Mouse (Mus musculus) neural tube, embryonic 11.5 days (tissue): ENCODE measurements at regions not wholly inside any gene's neighbourhood (a gene's known extent, or its start where the extent isn't known, plus 50 kb on each side); places are given as distances from the start of the nearest gene placed in this dataset.

ENCODE experiments used
- ATAC-seq: fragments of 200-750 bp; cut with Nextera tagmentation; 2 replicates; pipeline ENCODE4 v1.8.0; 2017; ENCODE audit warnings: moderate number of reproducible peaks, mild to moderate bottlenecking, moderate TSS enrichment, moderate library complexity; ENCODE audit not compliant: insufficient read depth, low FRiP score, low TSS enrichment
- DNase-seq: peaks from one replicate; pipeline ENCODE4 v3.0.0-alpha.2; 2015; ENCODE audit warnings: low spot score
- H3K27ac ChIP-seq: fragments of 300-500 bp; sonication (generic); 2 replicates; pipeline ENCODE4 v1.5.1; 2014; ENCODE audit warnings: low read depth, mild to moderate bottlenecking, low read length
- H3K27me3 ChIP-seq: fragments of 300-500 bp; sonication (generic); 2 replicates; pipeline ENCODE4 v1.6.1; 2014; ENCODE audit warnings: mild to moderate bottlenecking, low read length, mixed read lengths; ENCODE audit not compliant: control insufficient read depth, insufficient read depth
- H3K36me3 ChIP-seq: fragments of 300-500 bp; sonication (generic); 2 replicates; pipeline ENCODE4 v1.6.1; 2014; ENCODE audit warnings: mild to moderate bottlenecking, low read length, moderate library complexity, mixed read lengths; ENCODE audit not compliant: control insufficient read depth, insufficient read depth
- H3K4me1 ChIP-seq: fragments of 300-500 bp; sonication (generic); 2 replicates; pipeline ENCODE4 v1.6.1; 2014; ENCODE audit warnings: low read length, mixed read lengths; ENCODE audit not compliant: control insufficient read depth, insufficient read depth
- H3K4me2 ChIP-seq: fragments of 300-500 bp; sonication (generic); 2 replicates; pipeline ENCODE4 v1.6.1; 2014; ENCODE audit warnings: low read depth, mild to moderate bottlenecking, moderate library complexity
- H3K4me3 ChIP-seq: fragments of 300-500 bp; sonication (generic); 2 replicates; pipeline ENCODE4 v1.5.1; 2014; ENCODE audit warnings: low read depth, low read length
- H3K9ac ChIP-seq: fragments of 300-500 bp; sonication (generic); 2 replicates; pipeline ENCODE4 v1.6.1; 2014; ENCODE audit warnings: mild to moderate bottlenecking, low read length
- H3K9me3 ChIP-seq: fragments of 300-500 bp; sonication (generic); 2 replicates; pipeline ENCODE4 v1.6.1; 2016; ENCODE audit warnings: low read length; ENCODE audit not compliant: control insufficient read depth
- WGBS: fragments of 180-500 bp; shearing (Covaris S2); extraction: QIAGEN DNeasy Blood & Tissue Kit; methylation state at CpG from one replicate; pipeline ENCODE4 v1.1.7; 2014; 5-methylcytosine and 5-hydroxymethylcytosine counted together

DNA sequence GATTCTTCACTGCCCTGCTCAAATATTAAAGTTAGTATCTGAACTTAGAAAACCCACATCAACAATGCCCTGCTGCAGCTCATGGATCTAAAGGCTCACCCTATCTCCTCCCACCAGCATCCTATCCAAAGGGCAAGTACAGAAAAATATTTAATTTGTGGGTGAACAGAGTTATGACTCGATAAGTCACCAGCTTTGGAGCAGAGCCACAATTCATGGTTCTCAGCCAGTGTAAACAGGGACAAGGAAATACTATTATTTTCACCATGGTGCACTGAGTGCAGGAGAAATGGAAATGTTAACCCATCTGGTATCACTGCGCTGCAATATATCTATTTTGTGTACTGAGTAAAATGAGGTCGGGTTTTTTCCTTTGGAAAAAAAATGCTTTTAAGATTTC is 225.8 kb downstream of the Nfkbiz start:
- no peak overlapping the region for H3K27ac ChIP-seq
- no peak overlapping the region for H3K4me3 ChIP-seq
- no peak overlapping the region for H3K9ac ChIP-seq
- 90% methylated on average over 3 of the region's 3 CpGs for WGBS
- H3K27me3 ChIP-seq = no peaks in the 10 kb centered on the region
- DNase-seq (no peak), ATAC-seq (no peak)
- H3K4me2 ChIP-seq = no peak overlapping the region
- H3K9me3 ChIP-seq = no peaks in the 10 kb centered on the region
- H3K36me3 ChIP-seq = no peaks in the 10 kb centered on the region
- H3K4me1 ChIP-seq = no peaks in the 10 kb centered on the region

DNA sequence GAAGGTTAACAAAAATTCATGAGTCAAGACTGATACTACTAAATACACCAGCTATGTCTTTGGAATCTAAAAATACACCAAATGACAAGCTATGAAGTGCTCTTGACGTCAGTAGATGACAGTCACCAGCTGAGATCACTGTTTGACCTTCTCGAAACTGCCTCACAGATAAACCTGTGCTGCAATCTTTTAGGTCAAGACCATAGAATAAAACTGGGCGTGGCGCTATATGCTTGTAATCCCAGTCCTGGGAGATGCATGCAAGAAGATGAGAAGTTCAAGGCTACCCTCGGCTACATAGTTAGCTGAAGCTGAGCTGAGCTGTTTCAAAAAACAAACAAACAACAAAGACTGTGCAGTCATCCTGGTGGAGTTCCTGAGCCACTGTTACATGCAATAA is 226.7 kb downstream of the Nfkbiz start:
- H3K4me1 ChIP-seq = no peaks in the 10 kb centered on the region
- H3K4me3 ChIP-seq = no peak overlapping the region
- H3K9ac ChIP-seq = no peak overlapping the region
- no peaks in the 10 kb centered on the region for H3K27me3 ChIP-seq
- H3K9me3 ChIP-seq = no peaks in the 10 kb centered on the region
- DNase-seq = no peak
- ATAC-seq = no peak
- no peaks in the 10 kb centered on the region for H3K36me3 ChIP-seq
- WGBS = 89% methylated on average over 5 of the region's 5 CpGs
- no peak overlapping the region for H3K4me2 ChIP-seq
- no peak overlapping the region for H3K27ac ChIP-seq

DNA sequence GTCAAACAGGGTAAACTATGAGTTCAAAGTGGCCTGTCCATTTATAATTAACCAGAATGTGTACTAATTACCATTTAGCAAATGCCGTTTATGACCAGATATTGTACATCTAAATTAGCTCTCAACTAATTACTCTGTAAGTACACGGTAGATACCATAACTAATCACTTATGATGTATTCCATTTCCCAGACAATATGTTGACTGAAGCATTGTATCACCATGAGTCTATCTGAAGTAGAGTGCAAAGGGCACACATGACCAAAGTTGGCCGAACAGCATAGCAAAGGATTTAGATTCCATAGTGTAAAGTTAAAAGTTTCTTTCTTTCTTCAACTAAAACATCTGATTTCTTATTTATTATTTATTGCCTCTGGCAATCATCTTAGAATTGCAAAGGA is 227.5 kb downstream of the Nfkbiz start:
- no peak overlapping the region for H3K27ac ChIP-seq
- H3K27me3 ChIP-seq = no peaks in the 10 kb centered on the region
- no peak overlapping the region for H3K9ac ChIP-seq
- H3K4me1 ChIP-seq = no peaks in the 10 kb centered on the region
- no peak overlapping the region for H3K4me3 ChIP-seq
- ATAC-seq = no peak
- no peak overlapping the region for H3K4me2 ChIP-seq
- DNase-seq = no peak
- no peaks in the 10 kb centered on the region for H3K36me3 ChIP-seq
- WGBS = 84% methylated on average over 3 of the region's 3 CpGs
- no peaks in the 10 kb centered on the region for H3K9me3 ChIP-seq

DNA sequence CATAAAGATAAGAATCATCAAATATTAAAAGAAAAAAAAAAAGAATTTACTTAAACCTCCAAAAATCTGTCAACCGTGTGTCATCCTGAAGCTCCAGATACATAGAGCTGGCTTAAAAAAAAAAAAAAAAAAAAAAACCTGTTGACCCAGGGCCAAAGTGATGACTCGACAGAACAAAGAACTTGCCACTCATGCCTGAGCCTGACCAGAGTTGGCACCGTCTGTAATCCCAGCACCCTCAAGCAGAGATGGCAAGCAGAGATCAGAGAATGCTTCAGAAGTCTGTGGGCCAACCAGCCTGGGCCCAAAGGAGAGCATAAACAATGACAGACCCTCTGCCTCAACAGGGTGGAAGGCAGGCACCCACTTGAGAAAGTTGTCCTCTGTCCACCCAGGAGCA is 230.3 kb downstream of the Nfkbiz start:
- Histone ChIP-seq H3K27me3 (no peaks in the 10 kb centered on the region), H3K27ac (no peak overlapping the region), H3K4me1 (no peaks in the 10 kb centered on the region), H3K9me3 (no peaks in the 10 kb centered on the region), H3K4me2 (no peak overlapping the region), H3K36me3 (no peaks in the 10 kb centered on the region), H3K9ac (no peak overlapping the region), H3K4me3 (no peak overlapping the region)
- no peak for DNase-seq
- whole genome bisulfite sequencing = 88% methylated on average over 3 of the region's 3 CpGs
- no peak for ATAC-seq

DNA sequence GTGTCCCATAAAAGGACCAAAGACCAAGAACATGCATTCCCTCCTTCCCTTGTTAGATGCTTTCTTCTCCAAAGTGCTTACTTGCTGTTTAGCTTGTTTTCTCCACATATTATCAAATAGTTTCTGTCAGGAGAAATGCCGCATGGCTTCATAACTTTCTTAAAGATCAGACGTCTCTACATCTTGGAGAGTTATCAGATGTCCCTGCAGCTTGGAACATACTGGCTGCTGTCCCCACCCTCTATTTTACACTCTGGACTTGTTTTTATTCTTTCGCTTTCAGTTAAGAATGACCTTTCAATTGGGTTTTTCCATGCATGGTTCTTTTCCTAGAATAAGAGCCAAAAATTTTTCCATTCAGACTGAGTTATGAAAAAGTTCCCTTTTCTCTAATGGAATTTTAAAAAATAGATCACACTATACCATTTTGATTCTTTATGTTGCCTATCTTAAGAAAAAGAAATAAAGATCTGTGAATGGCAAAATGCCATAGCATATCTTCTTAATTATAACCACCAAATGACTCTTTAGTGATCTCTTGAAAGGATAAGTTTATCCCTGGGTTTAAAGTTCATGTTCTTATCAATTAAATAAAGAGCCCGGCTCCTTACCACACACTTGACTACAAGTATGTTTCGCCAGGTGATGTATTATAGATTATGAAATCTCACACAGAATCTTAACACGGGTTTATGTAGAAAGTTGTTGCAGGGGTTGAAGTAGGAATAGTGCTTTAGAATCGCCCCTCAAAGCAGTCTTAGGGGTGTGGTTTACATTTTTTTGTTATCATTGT is 232.1 kb downstream of the Nfkbiz start:
- no peak overlapping the region for H3K4me3 ChIP-seq
- H3K4me1 ChIP-seq = no peaks in the 10 kb centered on the region
- H3K27ac ChIP-seq = no peak overlapping the region
- ATAC-seq (no peak), DNase-seq (no peak)
- no peak overlapping the region for H3K9ac ChIP-seq
- 88% methylated on average over 7 of the region's 7 CpGs for WGBS
- no peaks in the 10 kb centered on the region for H3K9me3 ChIP-seq
- H3K4me2 ChIP-seq = no peak overlapping the region
- H3K27me3 ChIP-seq = no peaks in the 10 kb centered on the region
- no peaks in the 10 kb centered on the region for H3K36me3 ChIP-seq

DNA sequence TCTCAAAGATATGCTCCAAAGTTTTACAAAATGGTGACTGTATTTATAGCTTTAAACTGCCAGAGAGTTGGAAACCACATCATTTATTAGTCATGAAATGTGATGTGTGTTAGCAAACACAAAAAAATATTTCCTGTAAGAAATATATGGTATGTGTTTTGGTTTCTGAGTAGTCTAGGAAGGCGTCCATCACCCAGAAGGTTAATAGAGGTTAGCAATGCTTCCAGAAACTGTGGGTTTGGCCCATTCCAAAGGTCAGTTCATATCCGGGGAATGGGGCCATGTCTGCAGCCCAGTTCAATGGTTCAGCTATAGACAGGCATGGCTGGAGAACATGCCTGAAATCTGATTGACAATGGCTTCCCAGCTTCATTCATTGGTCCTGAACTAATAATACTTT is 235.1 kb downstream of the Nfkbiz start:
- Histone ChIP-seq H3K27ac (no peak overlapping the region), H3K36me3 (no peaks in the 10 kb centered on the region), H3K4me1 (no peaks in the 10 kb centered on the region), H3K4me2 (no peak overlapping the region), H3K27me3 (no peaks in the 10 kb centered on the region), H3K9me3 (no peaks in the 10 kb centered on the region), H3K4me3 (no peak overlapping the region), H3K9ac (no peak overlapping the region)
- ATAC-seq = no peak
- no peak for DNase-seq
- 81% methylated on average over 2 of the region's 2 CpGs for WGBS

DNA sequence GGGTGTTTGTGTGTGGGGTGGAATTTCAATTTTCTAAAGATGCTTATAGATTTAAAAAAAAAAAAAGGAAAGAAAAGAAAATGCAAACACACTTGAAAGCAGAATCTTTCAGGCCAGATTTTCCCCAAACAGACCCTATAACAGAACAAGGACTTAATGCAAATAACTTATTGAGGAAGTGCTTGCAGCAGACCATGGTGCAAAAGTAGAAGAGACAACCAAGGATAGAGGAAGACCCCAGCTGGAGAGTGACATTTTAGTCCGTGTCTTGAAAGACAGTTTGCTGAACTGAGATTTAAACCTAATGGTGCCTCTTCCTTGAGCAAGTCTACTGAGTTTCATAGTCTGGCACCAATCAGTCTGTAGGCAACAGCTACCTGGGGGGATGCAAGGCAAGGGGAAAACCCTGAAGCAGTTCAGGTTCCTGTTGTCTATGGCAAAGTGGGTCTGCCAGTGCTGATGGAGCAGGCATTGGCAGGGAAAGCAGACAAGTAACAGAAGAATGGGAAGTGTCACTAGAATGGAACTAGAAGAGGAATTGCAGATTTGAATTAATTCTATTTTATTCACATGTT is 249.2 kb downstream of the Nfkbiz start:
- 73% methylated on average over 1 of the region's 1 CpGs for WGBS
- Histone ChIP-seq H3K4me3 (no peak overlapping the region), H3K4me1 (no peaks in the 10 kb centered on the region), H3K9ac (no peak overlapping the region), H3K27ac (no peak overlapping the region), H3K36me3 (no peaks in the 10 kb centered on the region), H3K4me2 (no peak overlapping the region), H3K27me3 (no peaks in the 10 kb centered on the region), H3K9me3 (no peaks in the 10 kb centered on the region)
- DNase-seq (no peak), ATAC-seq (no peak)

DNA sequence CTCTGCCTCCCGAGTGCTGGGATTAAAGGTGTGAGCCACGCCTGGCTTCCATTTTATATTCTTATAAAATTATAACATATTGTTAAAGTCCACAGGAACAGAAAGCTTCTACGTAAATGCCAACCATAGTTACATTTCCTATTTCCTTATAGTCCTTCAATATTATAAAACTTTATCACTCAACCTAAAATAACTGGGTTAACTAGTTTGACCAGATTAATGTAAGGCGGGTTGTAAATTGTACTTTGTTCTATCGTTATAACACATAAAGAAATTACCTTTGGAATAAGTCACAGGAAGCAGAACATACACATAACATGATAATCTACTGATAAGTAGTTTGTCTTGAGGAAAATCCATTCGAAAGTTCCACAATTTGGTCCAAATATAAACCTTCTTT is 251.6 kb downstream of the Nfkbiz start:
- no peak overlapping the region for H3K4me2 ChIP-seq
- no peaks in the 10 kb centered on the region for H3K27me3 ChIP-seq
- no peak overlapping the region for H3K4me3 ChIP-seq
- DNase-seq = no peak
- H3K4me1 ChIP-seq = no peaks in the 10 kb centered on the region
- H3K9me3 ChIP-seq = no peaks in the 10 kb centered on the region
- H3K36me3 ChIP-seq = no peaks in the 10 kb centered on the region
- ATAC-seq = no peak
- H3K9ac ChIP-seq = no peak overlapping the region
- 91% methylated on average over 6 of the region's 6 CpGs for WGBS
- no peak overlapping the region for H3K27ac ChIP-seq

DNA sequence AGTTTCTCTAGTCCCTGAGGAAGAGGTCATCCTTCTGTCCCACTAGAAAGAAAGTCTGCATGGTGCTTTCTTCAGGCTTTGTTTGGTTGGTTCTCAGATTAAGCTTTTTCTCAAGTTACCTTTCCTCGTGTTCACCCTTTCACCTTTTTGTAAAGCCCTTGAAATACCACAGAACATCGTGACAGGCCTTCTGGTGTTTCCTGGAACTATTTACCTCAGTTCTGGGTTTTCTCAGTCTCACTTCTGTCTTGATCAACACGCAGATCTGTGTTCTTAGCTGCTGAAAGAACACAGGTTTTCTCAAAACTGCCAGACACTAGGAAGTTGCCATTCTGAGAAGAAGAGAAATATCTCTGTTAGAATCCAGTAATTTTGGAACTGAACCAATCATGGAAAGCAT is 255.8 kb downstream of the Nfkbiz start:
- no peak for DNase-seq
- WGBS = 78% methylated on average over 3 of the region's 3 CpGs

More for the DNA sequence above, 255.8 kb downstream of the Nfkbiz start:
- no peaks in the 10 kb centered on the region for H3K36me3 ChIP-seq
- H3K27me3 ChIP-seq = no peaks in the 10 kb centered on the region
- no peak overlapping the region for H3K27ac ChIP-seq
- no peak overlapping the region for H3K4me3 ChIP-seq
- H3K9ac ChIP-seq = no peak overlapping the region
- ATAC-seq = no peak
- H3K4me1 ChIP-seq = no peaks in the 10 kb centered on the region
- no peaks in the 10 kb centered on the region for H3K9me3 ChIP-seq
- H3K4me2 ChIP-seq = no peak overlapping the region
